Mouse (Mus musculus) left cerebral cortex, adult 11 months (tissue): ENCODE results near the gene B430306N03Rik.
"Not testable (repeated sequence)": the region's sequence is repeated elsewhere in the genome, so short reads cannot be mapped to it uniquely, and the experiment has no call there.

Source experiments
- DNase-seq: peaks from one replicate; pipeline ENCODE4 v3.0.0; 2022; ENCODE audit warnings: low spot score

The B430306N03Rik gene

DNA sequence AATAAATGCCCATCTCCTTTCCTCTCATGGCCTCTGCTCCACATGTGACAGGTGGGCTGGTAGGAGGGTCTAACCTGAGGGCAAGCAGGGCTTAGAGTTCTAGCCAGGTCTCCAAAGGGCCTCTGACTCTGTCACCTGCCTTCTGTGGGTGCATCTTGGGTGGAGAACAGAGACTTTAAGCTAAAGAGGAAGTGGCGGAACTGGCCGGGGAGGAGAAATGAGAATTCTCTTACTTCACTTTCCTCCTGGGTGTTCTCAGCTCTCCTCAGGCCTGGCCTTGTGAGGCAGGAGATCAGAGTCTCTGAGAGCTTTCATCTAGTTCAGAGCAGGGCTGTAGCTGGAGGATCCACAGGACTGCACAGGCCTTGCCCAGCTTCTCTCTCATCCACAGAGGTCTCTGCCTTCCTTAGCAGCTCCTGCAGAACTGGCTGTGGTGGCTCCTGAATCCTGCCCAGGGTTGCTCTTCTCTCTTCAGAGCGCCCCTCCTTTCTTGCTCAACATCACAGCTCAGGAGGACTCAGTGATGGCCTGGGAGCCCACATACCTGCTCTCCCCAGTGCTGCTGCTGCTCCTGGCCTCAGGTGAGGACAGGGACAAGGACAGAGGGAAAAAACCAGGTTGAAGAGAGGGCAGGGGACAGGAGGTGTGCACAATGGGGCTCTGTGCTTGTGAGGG is at the start of gene B430306N03Rik:
TSS of gene B430306N03Rik (plus strand) at position 237 of the 675 bp plus-strand sequence.
- not testable (repeated sequence) for DNase-seq

DNA sequence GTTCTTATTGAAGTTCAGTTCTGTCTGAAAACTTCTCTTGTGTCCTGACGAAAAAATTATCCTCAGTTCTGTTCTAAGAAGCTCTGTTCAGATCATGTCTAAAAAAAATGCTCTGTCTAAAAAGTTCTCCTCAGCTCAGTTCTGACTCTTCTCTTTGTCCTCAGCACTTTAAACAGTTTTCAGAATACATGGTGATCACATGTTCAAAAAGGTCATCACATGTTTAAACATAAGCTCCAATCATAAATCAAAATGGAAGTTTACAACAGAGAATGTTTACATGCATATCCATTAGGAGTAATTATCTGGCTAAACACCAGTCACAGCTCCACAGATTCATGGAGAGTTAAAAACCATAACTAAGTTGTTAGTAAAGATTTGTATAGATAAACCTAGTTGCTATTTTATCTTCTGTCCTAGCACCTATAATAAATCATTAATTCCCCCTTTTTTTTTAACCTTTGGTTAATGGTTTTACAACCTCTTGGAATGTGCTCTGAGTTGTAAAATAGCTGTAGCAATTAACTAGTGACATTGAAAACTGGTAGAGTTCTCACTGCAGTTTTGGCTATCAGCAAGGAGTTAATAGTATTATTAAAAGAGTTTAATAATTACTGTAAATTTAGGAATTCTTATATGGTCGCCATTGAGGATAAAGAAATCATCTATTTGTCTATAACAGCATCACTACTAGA is 49.2 kb upstream of the B430306N03Rik start:
- DNase-seq, result no peak

GRCm38 (mm10) chr17:48267591-48267990 is 48.4 kb upstream of the B430306N03Rik start:
- DNase-seq, result no peak

GRCm38 (mm10) chr17:48268276-48268675 is 47.7 kb upstream of the B430306N03Rik start:
- DNase-seq, result no peak

DNA sequence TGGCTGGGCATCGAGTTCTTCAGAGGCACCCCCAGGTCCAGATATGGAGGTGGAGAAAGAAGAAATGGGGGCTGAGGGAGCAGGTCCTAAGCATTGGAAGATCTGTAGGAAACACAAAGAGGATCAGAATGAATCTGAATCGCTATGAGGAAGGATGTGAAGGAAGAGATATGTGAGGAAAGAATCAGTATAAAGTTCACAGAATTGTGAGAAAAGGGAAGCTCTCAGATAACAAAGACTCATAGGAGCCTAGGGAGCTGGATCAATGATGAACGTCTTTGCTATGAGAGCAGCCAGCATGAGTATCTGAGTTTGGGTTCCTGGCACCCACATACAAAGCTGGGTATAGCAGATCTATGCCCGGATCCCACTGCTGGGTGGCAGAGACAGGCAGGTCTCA is 46.1 kb upstream of the B430306N03Rik start:
- no peak for DNase-seq

DNA sequence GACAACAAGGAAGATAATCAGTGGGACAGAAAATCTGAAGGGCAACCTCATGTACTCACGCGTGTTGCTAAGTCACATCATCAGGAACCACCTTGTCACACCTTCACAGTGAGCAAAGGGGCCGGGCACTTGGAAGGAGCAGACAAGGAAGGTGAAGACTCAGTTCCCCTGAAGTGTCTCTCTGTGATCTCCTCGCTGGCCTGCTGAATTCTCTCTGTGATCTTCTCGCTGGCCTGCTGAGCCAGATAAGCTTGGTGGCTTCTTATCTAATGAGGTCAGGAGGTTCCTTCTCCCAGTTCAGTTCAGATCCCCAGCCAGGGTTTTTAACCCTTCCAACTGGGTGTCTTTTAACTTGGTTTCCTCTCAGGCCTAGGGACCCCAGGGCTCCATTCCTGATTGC is 43.8 kb upstream of the B430306N03Rik start:
- DNase-seq, result no peak

- DNase-seq, result no peak
Observed at GRCm38 (mm10) chr17:48272598-48272997, 43.3 kb upstream of the B430306N03Rik start.

DNA sequence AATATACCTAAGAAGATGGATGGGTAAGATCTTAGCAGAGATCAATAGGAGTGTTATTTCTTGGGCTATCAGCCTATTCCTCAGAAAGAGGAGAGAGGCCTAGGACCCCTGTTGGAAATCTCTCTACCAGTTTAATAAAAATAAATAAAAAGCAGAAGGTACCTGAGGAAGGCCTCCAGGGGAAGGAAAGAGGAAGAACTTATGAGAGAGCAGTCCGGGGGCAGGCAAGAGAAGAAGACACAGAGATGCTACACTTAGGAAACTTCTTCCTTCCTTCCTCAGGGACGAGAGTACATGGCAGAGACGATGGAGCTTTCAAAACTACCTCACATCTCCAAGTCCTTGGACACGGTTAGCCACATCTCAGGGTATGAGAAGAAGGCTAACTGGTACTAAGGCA is 41.8 kb upstream of the B430306N03Rik start:
- no peak for DNase-seq

- peak; percentile 48 for DNase-seq
Observed at GRCm38 (mm10) chr17:48274885-48275284, 41.1 kb upstream of the B430306N03Rik start.

DNA sequence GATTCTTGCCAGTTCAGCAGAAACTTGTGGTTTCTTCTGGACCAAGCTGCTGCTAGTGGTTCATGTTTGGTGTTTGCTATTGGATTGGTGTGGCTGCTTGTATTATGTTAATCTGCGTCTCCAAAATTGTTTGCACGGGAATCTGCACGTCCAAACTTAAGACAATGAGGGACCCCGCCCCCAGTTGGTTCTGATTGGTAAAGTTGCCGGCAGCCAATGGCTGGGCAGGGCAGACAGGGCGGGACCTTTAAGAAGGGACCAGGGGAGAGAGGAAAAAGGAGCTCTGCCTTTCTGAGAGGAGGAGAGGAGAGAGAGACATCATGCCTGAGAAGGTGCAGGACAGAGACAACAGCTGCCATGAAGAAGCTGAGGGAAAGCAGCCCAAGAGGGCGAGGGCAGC is 40.2 kb upstream of the B430306N03Rik start:
- no peak for DNase-seq

DNA sequence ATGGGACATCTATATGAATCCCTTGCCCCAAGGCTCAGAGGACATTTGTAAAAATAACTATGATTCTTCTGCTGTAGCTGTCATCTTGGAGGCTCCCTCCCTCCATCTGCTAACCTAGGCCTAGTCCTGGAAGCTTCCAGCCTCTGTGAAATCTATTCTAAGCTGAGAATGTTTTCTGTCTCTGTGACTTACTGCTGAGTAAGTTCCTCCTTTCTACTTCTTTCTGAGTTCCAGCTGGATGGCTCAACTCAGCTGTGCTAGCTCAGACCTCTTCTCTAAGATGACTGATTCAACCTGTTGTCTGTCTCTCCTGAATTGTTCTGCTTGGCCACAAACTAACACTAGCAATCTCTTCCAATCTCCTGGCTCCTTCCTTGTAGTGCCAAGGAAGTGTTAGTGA is 37.6 kb upstream of the B430306N03Rik start:
- DNase-seq, result no peak

DNA sequence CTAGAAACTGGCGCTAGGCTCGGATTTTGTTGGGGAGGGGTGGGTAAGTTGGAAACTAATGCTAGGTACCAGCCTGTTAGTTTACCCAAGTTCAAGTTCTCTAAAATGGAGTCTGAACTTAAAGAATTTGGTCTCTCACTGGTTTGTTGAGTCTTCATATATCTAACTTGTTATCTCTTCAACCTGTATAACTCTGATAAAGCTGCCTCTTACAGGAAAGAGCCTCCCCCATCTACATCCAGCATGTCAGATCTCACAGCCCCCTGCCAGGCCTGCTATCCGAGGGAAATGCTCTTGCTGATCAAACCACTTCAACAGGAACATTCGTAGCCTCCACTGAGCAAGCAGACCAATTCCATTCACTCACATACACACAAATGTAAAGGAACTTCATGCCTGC is 36.9 kb upstream of the B430306N03Rik start:
- no peak for DNase-seq

- no peak for DNase-seq
Observed at GRCm38 (mm10) chr17:48280943-48281738, 34.8 kb upstream of the B430306N03Rik start.

GRCm38 (mm10) chr17:48281739-48282085 is 34.2 kb upstream of the B430306N03Rik start:
- no peak for DNase-seq

GRCm38 (mm10) chr17:48286765-48287164 is 29.2 kb upstream of the B430306N03Rik start:
- DNase-seq, result no peak

GRCm38 (mm10) chr17:48287276-48287675 is 28.7 kb upstream of the B430306N03Rik start:
- no peak for DNase-seq

GRCm38 (mm10) chr17:48293500-48294194 is 22.3 kb upstream of the B430306N03Rik start:
- no peak for DNase-seq

- DNase-seq, result no peak
Observed at GRCm38 (mm10) chr17:48299203-48299602, 16.7 kb upstream of the B430306N03Rik start, which contains the start of gene Treml2. Gene Treml2 (plus strand): TSS chr17:48299498.

- no peak for DNase-seq
Observed at GRCm38 (mm10) chr17:48299756-48300155, 16.2 kb upstream of the B430306N03Rik start.

DNA sequence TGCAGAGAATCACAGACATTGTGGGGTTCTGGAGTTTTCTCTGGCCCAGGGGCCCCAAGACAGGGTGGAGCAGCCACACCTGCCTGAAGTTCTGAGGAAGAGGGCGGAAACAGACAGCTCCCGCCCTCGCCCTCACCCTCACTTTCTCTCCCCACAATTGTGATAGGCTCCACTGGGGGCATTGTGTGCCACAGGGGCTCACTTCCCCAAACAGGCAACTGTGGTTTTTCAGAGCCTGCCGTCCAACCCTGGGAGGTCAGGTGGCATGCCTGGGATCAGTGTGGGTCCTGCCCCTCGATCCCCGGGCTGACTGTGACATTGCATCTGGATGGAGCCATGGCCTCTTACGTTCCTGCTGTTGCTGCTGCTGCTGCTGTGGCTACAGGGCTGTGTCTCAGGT is 15.7 kb upstream of the B430306N03Rik start:
- DNase-seq, result no peak

- no peak for DNase-seq
Observed at GRCm38 (mm10) chr17:48300861-48301260, 15.1 kb upstream of the B430306N03Rik start.

DNA sequence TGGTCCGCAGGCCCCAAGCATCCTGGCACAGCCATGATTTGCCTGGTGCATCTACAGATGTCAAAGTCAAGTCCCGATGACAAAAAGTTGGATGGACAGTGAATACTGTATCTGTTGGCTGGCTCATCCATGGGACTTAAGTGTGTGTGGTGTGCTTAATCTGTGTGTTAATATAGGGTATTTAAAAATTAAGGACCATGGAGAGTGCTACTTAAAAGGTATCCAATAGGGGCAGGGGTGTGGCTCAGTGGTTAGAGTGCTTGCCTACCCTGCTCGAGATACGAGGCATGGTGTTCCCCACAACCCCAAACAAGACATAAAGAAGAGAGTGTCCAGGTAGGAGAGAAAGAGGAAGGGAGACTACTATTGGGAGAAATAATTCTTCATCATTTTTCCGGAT is 14.1 kb upstream of the B430306N03Rik start:
- no peak for DNase-seq
